Mouse (Mus musculus) spleen, adult 2 months (tissue): ENCODE results near the gene Capg.

Experiments used
- CTCF ChIP-seq: fragments of 200-500 bp; IDR thresholded peaks from 2 replicates; pipeline ENCODE4 v1.5.1; 2011; ENCODE audit warnings: mild to moderate bottlenecking, inconsistent platforms; ENCODE audit not compliant: insufficient read depth, insufficient read length, insufficient replicate concordance; ENCODE audit errors: extremely low read depth
- POLR2A ChIP-seq: fragments of 200-500 bp; IDR thresholded peaks from 2 replicates; pipeline ENCODE4 v1.6.1; 2011; ENCODE audit warnings: low read depth, low read length, inconsistent platforms

GRCm38 (mm10) chr6:72584154-72584553, 40.0 kb downstream of the Capg start:
- no peak for TF ChIP-seq CTCF
- TF ChIP-seq POLR2A, result no peak
